Mouse (Mus musculus) urinary bladder, postnatal 10 days (tissue): ENCODE measurements around the gene Nrcam.
"Not testable (repeated sequence)": the region's sequence is repeated elsewhere in the genome, so short reads cannot be mapped to it uniquely, and the experiment has no call there.

Source experiments
- DNase-seq: peaks from one replicate; pipeline ENCODE4 v3.0.0; 2022; ENCODE audit warnings: low spot score

The Nrcam gene

DNA sequence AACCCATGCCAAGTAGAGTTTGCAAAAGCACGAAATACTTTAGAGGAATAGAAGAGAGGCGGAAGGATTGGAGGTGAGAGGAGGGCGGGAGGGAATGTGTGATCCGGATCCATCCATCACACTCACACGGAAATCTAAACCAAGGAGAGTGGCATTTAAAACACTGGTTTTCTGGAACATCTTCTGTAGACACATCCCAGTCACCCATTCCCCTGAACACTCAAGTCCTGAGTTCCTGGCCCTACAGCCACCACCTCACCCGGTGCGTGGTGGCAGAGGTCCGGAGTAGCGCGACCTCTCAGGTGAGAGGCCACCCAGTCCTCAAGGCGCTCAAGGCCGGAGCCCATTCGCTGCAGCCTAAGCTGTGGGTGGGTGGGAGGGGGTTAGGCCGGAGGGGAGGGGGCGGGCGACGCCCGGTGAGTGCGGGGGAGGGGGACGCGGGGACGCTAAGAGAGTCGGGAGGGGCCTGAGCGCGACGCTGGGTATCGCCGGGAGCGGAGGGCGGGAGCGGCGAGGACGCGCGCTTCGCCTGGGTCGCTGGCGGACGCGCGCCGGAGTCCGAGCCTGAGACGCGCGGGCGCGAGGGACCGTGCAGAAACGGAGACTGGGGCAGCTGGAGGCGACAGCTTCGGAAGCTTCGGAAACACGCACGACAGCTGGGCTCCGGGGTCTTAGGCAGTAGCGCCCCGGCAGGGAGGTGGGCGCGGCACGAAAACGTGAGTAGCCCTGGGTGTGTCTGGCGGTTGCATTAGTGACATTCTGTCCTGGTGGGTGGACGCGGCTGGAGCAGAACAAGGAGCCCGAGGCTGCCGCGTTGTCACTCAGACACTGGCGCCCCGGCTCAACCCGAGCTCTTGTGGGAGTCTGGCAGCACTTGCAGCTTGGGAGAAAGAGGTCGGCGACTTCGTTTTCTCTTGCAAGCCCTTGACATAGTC lies at the start of gene Nrcam:
Gene Nrcam, plus strand, starts transcription at position 505 of the 935 bp plus-strand sequence.
- no peak for DNase-seq

- not testable (repeated sequence) for DNase-seq
These were observed 48.5 kb upstream of the Nrcam start for GRCm38 (mm10) chr12:44280147-44280546.

DNA sequence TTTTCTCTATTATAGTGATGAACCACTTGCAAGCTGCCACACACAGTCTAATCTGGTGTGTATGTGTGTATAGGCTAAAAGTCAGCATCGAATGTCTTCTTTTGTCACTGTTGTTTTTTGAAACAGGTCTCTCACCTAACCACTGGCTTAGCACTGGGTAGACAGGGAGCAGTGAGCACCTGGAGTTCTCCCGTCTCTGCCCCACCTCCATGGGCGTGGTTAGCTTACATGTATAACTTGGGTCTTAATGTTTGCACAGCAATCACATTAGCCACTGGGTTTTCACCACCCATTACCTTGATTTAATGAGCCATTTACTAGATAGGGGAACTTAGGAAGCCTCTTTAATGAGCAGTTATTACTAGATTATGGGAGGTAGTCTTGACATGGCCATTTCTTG lies 47.2 kb upstream of the Nrcam start:
- DNase-seq, result no peak

DNA sequence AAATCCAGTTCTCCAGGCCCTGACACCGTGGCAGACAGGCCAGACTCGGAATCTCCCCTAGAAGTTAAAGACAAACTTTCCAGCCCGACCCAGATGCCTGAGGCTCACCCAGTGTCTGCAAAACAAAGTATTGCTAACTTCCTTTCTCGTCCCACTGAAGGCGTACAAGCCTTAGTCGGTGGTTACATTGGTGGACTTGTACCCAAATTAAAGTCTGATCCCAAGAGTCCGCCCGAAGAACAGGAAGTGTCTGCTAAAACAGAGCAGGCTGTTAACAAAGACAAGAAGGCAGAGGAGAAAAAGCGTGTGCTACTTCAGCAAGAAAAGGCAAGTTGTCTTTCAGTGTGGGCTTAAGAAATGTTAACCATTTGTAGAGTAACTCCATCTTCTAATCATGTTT lies 45.3 kb upstream of the Nrcam start:
- DNase-seq, result no peak

- no peak for DNase-seq
These were observed 41.7 kb upstream of the Nrcam start for GRCm38 (mm10) chr12:44286992-44287391.

DNA sequence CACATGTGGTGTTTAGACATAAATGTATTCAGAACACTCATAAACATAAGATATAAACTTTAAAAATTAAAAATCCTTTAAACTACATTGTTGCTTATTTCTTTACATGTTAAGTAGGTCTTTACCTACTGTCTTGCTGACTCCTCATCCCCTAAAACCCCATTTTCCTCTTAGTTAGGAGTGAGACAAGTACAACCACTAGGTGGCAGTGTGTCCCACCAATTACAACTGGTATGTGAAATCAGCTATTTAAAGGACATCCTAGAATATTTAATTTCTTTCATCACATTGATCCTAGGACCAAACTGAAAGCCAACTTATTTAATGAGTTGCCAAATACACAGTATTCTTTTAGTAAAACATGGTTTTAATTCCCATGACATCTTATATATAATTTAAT lies 36.4 kb upstream of the Nrcam start:
- no peak for DNase-seq

DNA sequence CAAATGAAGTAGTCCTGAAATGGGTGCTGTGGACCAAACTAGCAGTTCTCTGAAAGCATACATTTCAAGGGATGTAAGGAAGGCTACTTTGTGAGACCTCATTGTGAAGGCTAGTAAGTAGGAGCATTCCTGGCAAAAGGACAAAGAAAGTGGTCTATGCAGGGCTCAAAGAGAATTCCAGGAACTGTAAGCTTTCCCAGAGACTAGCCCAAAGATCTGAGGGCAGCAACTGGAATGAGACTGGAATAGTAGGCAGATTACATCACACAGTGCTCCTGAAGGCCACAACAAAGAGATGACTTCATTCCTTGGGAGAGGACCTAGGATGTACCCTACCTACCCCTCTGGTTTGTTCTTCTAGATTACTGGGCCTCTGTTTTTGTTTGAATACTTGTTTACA lies 27.9 kb upstream of the Nrcam start:
- DNase-seq, result no peak

- no peak for DNase-seq
These were observed 24.7 kb upstream of the Nrcam start for GRCm38 (mm10) chr12:44304012-44304411.

DNA sequence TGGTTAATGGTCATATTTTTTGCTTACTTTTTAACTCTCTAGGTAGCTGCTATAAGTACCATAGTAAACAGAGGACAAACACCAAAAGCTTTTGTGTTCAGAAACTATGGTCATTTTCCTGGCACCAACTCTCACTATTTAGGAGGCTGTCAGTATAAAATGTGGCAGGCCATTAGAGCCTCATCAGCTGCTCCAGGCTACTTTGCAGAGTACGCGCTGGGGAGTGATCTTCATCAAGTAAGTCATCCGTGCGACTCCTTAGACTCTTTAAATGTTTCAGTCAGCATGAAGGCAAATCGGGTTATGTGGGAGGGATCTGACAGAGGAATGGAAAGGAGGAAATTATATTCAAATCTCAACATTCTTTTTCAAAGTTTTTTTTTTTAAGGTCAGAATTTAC lies 23.8 kb upstream of the Nrcam start:
- no peak for DNase-seq

GRCm38 (mm10) chr12:44308221-44308620 lies 20.5 kb upstream of the Nrcam start:
- DNase-seq, result no peak

DNA sequence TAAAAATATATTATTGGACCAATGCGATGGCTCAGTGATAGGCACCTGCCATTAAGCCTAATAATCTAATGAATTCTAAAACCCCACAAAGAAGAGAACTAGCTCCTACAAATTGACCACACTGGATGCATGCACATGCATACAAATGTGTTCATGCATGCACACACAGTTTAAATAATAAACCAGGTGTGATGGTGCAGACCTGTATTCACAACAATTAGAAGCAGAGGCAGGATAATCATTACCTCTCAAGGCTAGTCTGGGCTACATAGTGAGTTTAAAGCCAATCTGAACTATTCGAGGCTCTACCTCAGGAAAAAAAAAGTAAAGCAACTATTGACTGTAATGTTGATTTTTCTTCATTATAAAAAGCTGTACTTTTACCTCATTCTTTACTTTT lies 13.5 kb upstream of the Nrcam start:
- no peak for DNase-seq

- no peak for DNase-seq
These were observed 3.6 kb upstream of the Nrcam start for GRCm38 (mm10) chr12:44325091-44325490.

DNA sequence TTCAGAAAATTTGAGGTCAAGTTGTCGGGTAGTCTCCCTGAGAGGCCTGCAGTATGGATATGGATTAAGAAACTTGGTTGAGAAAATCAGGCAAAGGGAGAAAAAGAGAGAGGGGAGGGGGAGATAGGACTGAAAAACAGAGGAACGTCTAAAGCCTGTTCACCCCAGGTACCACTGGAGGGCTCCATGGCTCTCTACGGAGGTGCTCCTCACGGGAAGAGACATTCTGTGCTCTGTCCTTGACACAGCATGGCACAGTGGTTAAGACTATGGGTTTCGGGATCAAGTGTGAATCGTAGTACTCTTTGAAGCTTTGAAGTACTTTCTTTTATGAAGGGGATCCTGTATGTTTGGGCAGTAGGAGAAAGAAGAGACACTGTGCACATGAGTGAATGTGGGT lies 1.2 kb upstream of the Nrcam start:
- DNase-seq, result no peak

- no peak for DNase-seq
These were observed 881 bp downstream of the Nrcam start for GRCm38 (mm10) chr12:44329316-44330215.

GRCm38 (mm10) chr12:44330216-44330719 lies 1.6 kb downstream of the Nrcam start:
- no peak for DNase-seq

DNA sequence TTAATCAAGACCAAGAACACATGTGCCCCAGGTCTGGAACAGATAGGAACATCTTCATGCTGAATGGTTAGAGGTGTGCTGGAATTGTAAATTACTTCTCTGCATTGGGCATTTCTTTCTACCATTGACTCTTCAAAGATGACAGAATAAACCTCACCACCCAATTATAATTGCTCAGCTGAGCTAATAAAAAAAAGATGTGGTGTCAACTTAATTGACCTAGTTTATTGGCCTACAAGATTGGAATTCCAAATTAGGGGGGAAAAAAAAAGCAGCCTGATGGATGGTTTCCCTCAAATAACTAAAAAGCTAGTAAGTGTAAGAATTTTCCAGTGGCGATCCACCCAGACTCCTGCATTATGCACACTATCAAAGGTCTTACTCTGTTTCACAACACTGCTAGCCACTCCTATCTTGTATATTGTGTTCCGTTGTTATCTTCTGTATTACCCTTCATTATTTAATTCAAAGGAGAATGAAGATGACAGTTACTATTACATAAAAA lies 8.5 kb downstream of the Nrcam start:
- DNase-seq, result no peak

- no peak for DNase-seq
These were observed 9.5 kb downstream of the Nrcam start for GRCm38 (mm10) chr12:44338195-44338622.

DNA sequence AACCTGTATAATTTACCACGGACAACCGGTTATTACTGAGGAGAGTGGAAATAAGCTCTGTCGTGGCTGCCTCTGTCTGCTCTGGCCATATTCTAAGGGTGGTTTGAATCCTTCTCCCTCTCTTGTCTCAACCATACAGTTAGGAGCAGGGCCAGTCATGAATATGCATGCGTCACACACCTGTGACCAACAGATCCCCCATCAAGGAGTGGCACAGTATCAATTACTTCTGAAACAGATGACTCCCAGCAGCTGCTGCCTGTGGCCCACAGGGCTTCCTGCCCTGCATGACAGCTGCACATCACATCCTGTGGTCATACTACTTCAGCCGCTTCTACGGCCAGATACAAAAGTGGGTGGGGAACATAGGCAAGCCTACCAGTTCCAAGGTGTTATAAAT lies 15.4 kb downstream of the Nrcam start:
- DNase-seq, result no peak

DNA sequence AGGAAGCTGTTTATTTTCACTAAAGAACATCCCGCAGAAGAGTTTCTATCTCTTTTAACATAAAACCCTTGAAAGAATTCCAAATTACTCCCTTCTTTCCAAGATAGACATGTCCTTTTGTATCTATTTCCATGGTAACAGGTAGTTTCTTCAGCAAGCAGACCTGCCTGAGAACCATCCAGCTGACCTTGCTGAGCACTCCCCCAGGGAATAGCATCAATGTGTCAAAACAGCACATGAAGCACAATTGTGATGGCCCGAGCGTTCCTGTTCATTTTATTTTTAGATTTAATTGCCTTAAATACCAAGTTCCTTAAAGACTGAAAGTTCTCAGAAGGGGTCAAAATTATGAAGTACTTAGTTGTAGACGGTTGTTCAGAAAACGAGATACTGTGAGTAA lies 16.6 kb downstream of the Nrcam start:
- no peak for DNase-seq

DNA sequence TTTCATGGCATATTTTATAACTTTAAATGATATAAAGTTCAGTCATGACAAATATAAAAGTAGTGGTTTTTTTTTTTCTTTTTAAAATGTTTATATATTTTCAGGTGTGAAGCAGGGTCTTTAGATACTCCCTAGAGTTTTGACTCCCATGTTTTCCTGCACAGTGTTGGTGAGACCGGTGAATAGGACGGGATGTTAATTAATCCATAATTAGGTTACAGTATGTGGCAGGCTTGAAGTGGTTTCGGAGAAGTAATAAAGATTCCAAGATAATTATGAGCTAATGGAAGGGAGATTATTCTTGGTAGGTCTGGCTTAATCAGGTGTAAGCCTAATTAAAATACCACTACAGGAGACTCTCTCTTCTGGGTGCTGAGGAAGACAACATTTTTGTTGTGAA lies 17.5 kb downstream of the Nrcam start:
- DNase-seq, result no peak

- no peak for DNase-seq
These were observed 26.4 kb downstream of the Nrcam start for GRCm38 (mm10) chr12:44355116-44355515.

- no peak for DNase-seq
These were observed 28.8 kb downstream of the Nrcam start for GRCm38 (mm10) chr12:44357460-44357859.
